Mouse (Mus musculus): ENCODE results near the gene Parp9. TPM values are rescaled to one million over a fixed set of nuclear protein-coding genes. Genes with fewer than 3 reads are reported as not detected.
"Not testable (repeated sequence)": the region's sequence is repeated elsewhere in the genome, so short reads cannot be mapped to it uniquely, and the experiment has no call there.

Gene Parp9
- polyA plus RNA-seq, 1 experiment from 2014 or later: 8.4 TPM

GRCm38 (mm10) chr16:35982902-35983516 lies 44.7 kb downstream of the Parp9 start:
- Histone ChIP-seq H3K9ac (ENCODE audit: low read length) (peak overlapping the region; percentile 97), H3K9me3 (ENCODE audit: control insufficient read depth, low read length) (no peaks in the 10 kb centered on the region), H3K27ac (replicated peaks in 1 of 2; ENCODE audit: control insufficient read depth in 1 of 2, insufficient read depth in 1 of 2, low read depth in 2 of 2, low read length in 2 of 2) (peak overlapping the region; percentile 94 to 100), H3K27me3 (ENCODE audit: control insufficient read depth, insufficient read depth, low read length) (no peaks in the 10 kb centered on the region), H3K4me2 (ENCODE audit: low read length) (peak overlapping the region; percentile 78), H3K36me3 (ENCODE audit: control insufficient read depth, insufficient read depth, low read length) (no peaks in the 10 kb centered on the region), H3K4me1 (ENCODE audit: control insufficient read depth in 2 of 2, insufficient read depth in 2 of 2, low read length in 2 of 2) (peaks cover 0 to 12% of the 10 kb centered on the region in 2 experiments; a peak in 1 of 4 replicates), H3K4me3 (ENCODE audit: control insufficient read depth in 1 of 2, insufficient read depth in 1 of 2, low read depth in 1 of 2, low read length in 2 of 2) (peak overlapping the region; percentile 90 to 94)
- WGBS: 0% methylated on average over 49 of the region's 54 CpGs
- ATAC-seq (ENCODE audit: insufficient number of reproducible peaks, insufficient read depth, low FRiP score, low read depth): peak; percentile 87

GRCm38 (mm10) chr16:35983517-35984101 lies 45.3 kb downstream of the Parp9 start:
- Histone ChIP-seq H3K4me3 (ENCODE audit: control insufficient read depth in 1 of 2, insufficient read depth in 1 of 2, low read depth in 1 of 2, low read length in 2 of 2) (peak overlapping the region; percentile 90 to 94), H3K36me3 (ENCODE audit: control insufficient read depth, insufficient read depth, low read length) (no peaks in the 10 kb centered on the region), H3K27ac (replicated peaks in 1 of 2; ENCODE audit: control insufficient read depth in 1 of 2, insufficient read depth in 1 of 2, low read depth in 2 of 2, low read length in 2 of 2) (peak overlapping the region; percentile 94 to 100), H3K4me2 (ENCODE audit: low read length) (peak overlapping the region; percentile 78), H3K4me1 (ENCODE audit: control insufficient read depth in 2 of 2, insufficient read depth in 2 of 2, low read length in 2 of 2) (peaks cover 0 to 12% of the 10 kb centered on the region in 2 experiments; a peak in 1 of 4 replicates), H3K27me3 (ENCODE audit: control insufficient read depth, insufficient read depth, low read length) (no peaks in the 10 kb centered on the region), H3K9me3 (ENCODE audit: control insufficient read depth, low read length) (no peaks in the 10 kb centered on the region), H3K9ac (ENCODE audit: low read length) (peak overlapping the region; percentile 97)
- ATAC-seq (ENCODE audit: insufficient number of reproducible peaks, insufficient read depth, low FRiP score, low read depth): peak; percentile 60
- under 1% methylated on average over 75 of the region's 86 CpGs for WGBS

GRCm38 (mm10) chr16:35984471-35984870 lies 46.2 kb downstream of the Parp9 start:
- WGBS: 41% methylated on average over 3 of the region's 3 CpGs

GRCm38 (mm10) chr16:35987930-35988329 lies 49.7 kb downstream of the Parp9 start:
- Histone ChIP-seq H3K27ac (replicated peaks in 1 of 2; ENCODE audit: control insufficient read depth in 1 of 2, insufficient read depth in 1 of 2, low read depth in 2 of 2, low read length in 2 of 2) (no peak overlapping the region), H3K27me3 (ENCODE audit: control insufficient read depth, insufficient read depth, low read length) (no peaks in the 10 kb centered on the region), H3K9ac (ENCODE audit: low read length) (no peak overlapping the region), H3K4me2 (ENCODE audit: low read length) (no peak overlapping the region), H3K9me3 (ENCODE audit: control insufficient read depth, low read length) (no peaks in the 10 kb centered on the region), H3K4me1 (ENCODE audit: control insufficient read depth in 2 of 2, insufficient read depth in 2 of 2, low read length in 2 of 2) (peaks cover 0 to 16% of the 10 kb centered on the region in 2 experiments; a peak in 2 of 4 replicates), H3K36me3 (ENCODE audit: control insufficient read depth, insufficient read depth, low read length) (no peaks in the 10 kb centered on the region), H3K4me3 (ENCODE audit: control insufficient read depth in 1 of 2, insufficient read depth in 1 of 2, low read depth in 1 of 2, low read length in 2 of 2) (no peak overlapping the region)
- ATAC-seq (ENCODE audit: insufficient number of reproducible peaks, insufficient read depth, low FRiP score, low read depth): no peak
- 76% methylated on average over 1 of the region's 1 CpGs for WGBS

More at GRCm38 (mm10) chr16:35984471-35984870, 46.2 kb downstream of the Parp9 start:
- Histone ChIP-seq H3K4me3 (ENCODE audit: control insufficient read depth in 1 of 2, insufficient read depth in 1 of 2, low read depth in 1 of 2, low read length in 2 of 2) (peak overlapping the region; percentile 90 to 94; a peak in 3 of 4 replicates), H3K4me2 (ENCODE audit: low read length) (peak overlapping the region; percentile 78), H3K27ac (replicated peaks in 1 of 2; ENCODE audit: control insufficient read depth in 1 of 2, insufficient read depth in 1 of 2, low read depth in 2 of 2, low read length in 2 of 2) (peak overlapping the region; percentile 94 to 100; a peak in 2 of 4 replicates), H3K9ac (ENCODE audit: low read length) (peak overlapping the region; percentile 97), H3K4me1 (ENCODE audit: control insufficient read depth in 2 of 2, insufficient read depth in 2 of 2, low read length in 2 of 2) (peaks cover 0 to 12% of the 10 kb centered on the region in 2 experiments; a peak in 1 of 4 replicates), H3K9me3 (ENCODE audit: control insufficient read depth, low read length) (no peaks in the 10 kb centered on the region), H3K27me3 (ENCODE audit: control insufficient read depth, insufficient read depth, low read length) (no peaks in the 10 kb centered on the region), H3K36me3 (ENCODE audit: control insufficient read depth, insufficient read depth, low read length) (no peaks in the 10 kb centered on the region)
- no peak for ATAC-seq (ENCODE audit: insufficient number of reproducible peaks, insufficient read depth, low FRiP score, low read depth)

- H3K9ac ChIP-seq (ENCODE audit: low read length): no peak overlapping the region
- H3K4me2 ChIP-seq (ENCODE audit: low read length): no peak overlapping the region
- no peak overlapping the region for H3K4me3 ChIP-seq (ENCODE audit: control insufficient read depth in 1 of 2, insufficient read depth in 1 of 2, low read depth in 1 of 2, low read length in 2 of 2)
- ATAC-seq (ENCODE audit: insufficient number of reproducible peaks, insufficient read depth, low FRiP score, low read depth): no peak
- no peaks in the 10 kb centered on the region for H3K27me3 ChIP-seq (ENCODE audit: control insufficient read depth, insufficient read depth, low read length)
- no peaks in the 10 kb centered on the region for H3K9me3 ChIP-seq (ENCODE audit: control insufficient read depth, low read length)
- no peak overlapping the region for H3K27ac ChIP-seq (replicated peaks in 1 of 2; ENCODE audit: control insufficient read depth in 1 of 2, insufficient read depth in 1 of 2, low read depth in 2 of 2, low read length in 2 of 2)
- 85% methylated on average over 1 of the region's 1 CpGs for WGBS
- peaks cover 0 to 4% of the 10 kb centered on the region in 2 experiments; a peak in 1 of 4 replicates for H3K4me1 ChIP-seq (ENCODE audit: control insufficient read depth in 2 of 2, insufficient read depth in 2 of 2, low read length in 2 of 2)
- no peaks in the 10 kb centered on the region for H3K36me3 ChIP-seq (ENCODE audit: control insufficient read depth, insufficient read depth, low read length)
These were observed 54.1 kb downstream of the Parp9 start for GRCm38 (mm10) chr16:35992391-35992790.

- Histone ChIP-seq H3K36me3 (ENCODE audit: control insufficient read depth, insufficient read depth, low read length) (no peaks in the 10 kb centered on the region), H3K4me2 (ENCODE audit: low read length) (no peak overlapping the region), H3K9ac (ENCODE audit: low read length) (no peak overlapping the region), H3K4me1 (ENCODE audit: control insufficient read depth in 2 of 2, insufficient read depth in 2 of 2, low read length in 2 of 2) (peaks cover 0 to 4% of the 10 kb centered on the region in 2 experiments; a peak in 1 of 4 replicates), H3K4me3 (ENCODE audit: control insufficient read depth in 1 of 2, insufficient read depth in 1 of 2, low read depth in 1 of 2, low read length in 2 of 2) (no peak overlapping the region), H3K27me3 (ENCODE audit: control insufficient read depth, insufficient read depth, low read length) (no peaks in the 10 kb centered on the region), H3K9me3 (ENCODE audit: control insufficient read depth, low read length) (no peaks in the 10 kb centered on the region), H3K27ac (replicated peaks in 1 of 2; ENCODE audit: control insufficient read depth in 1 of 2, insufficient read depth in 1 of 2, low read depth in 2 of 2, low read length in 2 of 2) (no peak overlapping the region)
- WGBS: 94% methylated on average over 3 of the region's 3 CpGs
- no peak for ATAC-seq (ENCODE audit: insufficient number of reproducible peaks, insufficient read depth, low FRiP score, low read depth)
These were observed 55.0 kb downstream of the Parp9 start for GRCm38 (mm10) chr16:35993316-35993715.

- H3K9me3 ChIP-seq (ENCODE audit: control insufficient read depth, low read length); H3K4me3 ChIP-seq (ENCODE audit: control insufficient read depth in 1 of 2, insufficient read depth in 1 of 2, low read depth in 1 of 2, low read length in 2 of 2); ATAC-seq (ENCODE audit: insufficient number of reproducible peaks, insufficient read depth, low FRiP score, low read depth); H3K4me2 ChIP-seq (ENCODE audit: low read length); H3K27me3 ChIP-seq (ENCODE audit: control insufficient read depth, insufficient read depth, low read length); H3K4me1 ChIP-seq (ENCODE audit: control insufficient read depth in 2 of 2, insufficient read depth in 2 of 2, low read length in 2 of 2); H3K27ac ChIP-seq (replicated peaks in 1 of 2; ENCODE audit: control insufficient read depth in 1 of 2, insufficient read depth in 1 of 2, low read depth in 2 of 2, low read length in 2 of 2); H3K9ac ChIP-seq (ENCODE audit: low read length): not testable (repeated sequence)
- 92% methylated on average over 4 of the region's 4 CpGs for WGBS
- H3K36me3 ChIP-seq (ENCODE audit: control insufficient read depth, insufficient read depth, low read length): peaks cover 24% of the 10 kb centered on the region
These were observed 60.6 kb downstream of the Parp9 start for GRCm38 (mm10) chr16:35998852-35999251.
